Mouse (Mus musculus) forebrain, embryonic 11.5 days (tissue): ENCODE measurements at regions not wholly inside any gene's neighbourhood (a gene's known extent, or its start where the extent isn't known, plus 50 kb on each side); places are given as distances from the start of the nearest gene placed in this dataset.

Experiments used
- ATAC-seq: fragments of 200-750 bp; cut with Nextera tagmentation; replicated peaks from 2 replicates; pipeline ENCODE4 v1.8.0; 2017; ENCODE audit warnings: moderate TSS enrichment; ENCODE audit not compliant: low FRiP score
- DNase-seq: peaks from one replicate; pipeline ENCODE4 v3.0.0-alpha.2; 2017; ENCODE audit warnings: low spot score
- H3K27ac ChIP-seq: fragments of 300-500 bp; sonication (generic); 2 replicates; pipeline ENCODE4 v1.5.1; 2014; ENCODE audit warnings: low read depth, low read length
- H3K27me3 ChIP-seq: fragments of 300-500 bp; sonication (generic); 2 replicates; pipeline ENCODE4 v1.6.1; 2014; ENCODE audit warnings: mild to moderate bottlenecking, low read length, mixed read lengths; ENCODE audit not compliant: control insufficient read depth, insufficient read depth
- H3K36me3 ChIP-seq: fragments of 300-500 bp; sonication (generic); 2 replicates; pipeline ENCODE4 v1.6.1; 2014; ENCODE audit warnings: mild to moderate bottlenecking, low read length, moderate library complexity, mixed read lengths; ENCODE audit not compliant: control insufficient read depth, insufficient read depth
- H3K4me1 ChIP-seq: fragments of 300-500 bp; sonication (generic); replicated peaks from 2 replicates; pipeline ENCODE4 v1.6.1; 2014; ENCODE audit warnings: low read length, mixed read lengths; ENCODE audit not compliant: control insufficient read depth, insufficient read depth
- H3K4me2 ChIP-seq: fragments of 300-500 bp; sonication (generic); 2 replicates; pipeline ENCODE4 v1.6.1; 2014; ENCODE audit warnings: low read depth, mild to moderate bottlenecking, low read length, moderate library complexity, mixed read lengths; ENCODE audit not compliant: severe bottlenecking
- H3K4me3 ChIP-seq: fragments of 300-500 bp; sonication (generic); 2 replicates; pipeline ENCODE4 v1.5.1; 2014; ENCODE audit warnings: low read depth, low read length
- H3K9ac ChIP-seq: fragments of 300-500 bp; sonication (generic); 2 replicates; pipeline ENCODE4 v1.6.1; 2014; ENCODE audit warnings: low read length
- H3K9me3 ChIP-seq: fragments of 300-500 bp; sonication (generic); 2 replicates; pipeline ENCODE4 v1.6.1; 2016; ENCODE audit warnings: low read length, mixed read lengths; ENCODE audit not compliant: control insufficient read depth
- WGBS: fragments of 180-500 bp; shearing (Covaris S2); extraction: QIAGEN DNeasy Blood & Tissue Kit; methylation state at CpG from one replicate; pipeline ENCODE4 v1.1.7; 2014; 5-methylcytosine and 5-hydroxymethylcytosine counted together

GRCm38 (mm10) chr1:92330181-92330580, 134.7 kb upstream of the Hdac4 start:
- ATAC-seq = no peak
- Histone ChIP-seq H3K4me1 (no peaks in the 10 kb centered on the region), H3K4me3 (no peak overlapping the region), H3K9me3 (no peaks in the 10 kb centered on the region), H3K27me3 (no peaks in the 10 kb centered on the region), H3K27ac (no peak overlapping the region), H3K9ac (no peak overlapping the region), H3K4me2 (no peak overlapping the region), H3K36me3 (no peaks in the 10 kb centered on the region)
- DNase-seq = no peak
- 74% methylated on average over 5 of the region's 5 CpGs for WGBS

GRCm38 (mm10) chr1:92329491-92329890, 134.0 kb upstream of the Hdac4 start:
- Histone ChIP-seq H3K4me2 (no peak overlapping the region), H3K4me3 (no peak overlapping the region), H3K9ac (no peak overlapping the region), H3K27me3 (no peaks in the 10 kb centered on the region), H3K9me3 (no peaks in the 10 kb centered on the region), H3K4me1 (no peaks in the 10 kb centered on the region), H3K36me3 (no peaks in the 10 kb centered on the region), H3K27ac (no peak overlapping the region)
- DNase-seq (peak; percentile 32), ATAC-seq (no peak)
- WGBS = 85% methylated on average over 7 of the region's 7 CpGs

GRCm38 (mm10) chr1:92327141-92327540, 131.6 kb upstream of the Hdac4 start:
- Histone ChIP-seq H3K9me3 (no peaks in the 10 kb centered on the region), H3K9ac (no peak overlapping the region), H3K4me1 (no peaks in the 10 kb centered on the region), H3K27me3 (no peaks in the 10 kb centered on the region), H3K4me3 (no peak overlapping the region), H3K4me2 (no peak overlapping the region), H3K27ac (no peak overlapping the region), H3K36me3 (no peaks in the 10 kb centered on the region)
- 88% methylated on average over 6 of the region's 6 CpGs for WGBS
- ATAC-seq = no peak
- peak; percentile 26 for DNase-seq

- no peak overlapping the region for H3K27ac ChIP-seq
Measured at GRCm38 (mm10) chr1:92325281-92325680, 129.8 kb upstream of the Hdac4 start.

GRCm38 (mm10) chr1:92324091-92324950, 128.8 kb upstream of the Hdac4 start:
- H3K4me1 ChIP-seq = no peaks in the 10 kb centered on the region
- H3K9ac ChIP-seq = no peak overlapping the region
- ATAC-seq (no peak), DNase-seq (no peak)
- H3K4me2 ChIP-seq = no peak overlapping the region
- no peaks in the 10 kb centered on the region for H3K36me3 ChIP-seq
- no peak overlapping the region for H3K4me3 ChIP-seq
- H3K27ac ChIP-seq = no peak overlapping the region
- no peaks in the 10 kb centered on the region for H3K9me3 ChIP-seq
- H3K27me3 ChIP-seq = no peaks in the 10 kb centered on the region
- WGBS = 61% methylated on average over 14 of the region's 14 CpGs

More at GRCm38 (mm10) chr1:92325281-92325680, 129.8 kb upstream of the Hdac4 start:
- H3K27me3 ChIP-seq = no peaks in the 10 kb centered on the region
- DNase-seq (peak; percentile 27), ATAC-seq (no peak)
- H3K9me3 ChIP-seq = no peaks in the 10 kb centered on the region
- no peak overlapping the region for H3K9ac ChIP-seq
- 88% methylated on average over 7 of the region's 7 CpGs for WGBS
- H3K4me2 ChIP-seq = no peak overlapping the region
- no peak overlapping the region for H3K4me3 ChIP-seq
- no peaks in the 10 kb centered on the region for H3K4me1 ChIP-seq
- no peaks in the 10 kb centered on the region for H3K36me3 ChIP-seq

- Histone ChIP-seq H3K4me1 (peaks cover 3% of the 10 kb centered on the region; the same call in 1 of the 2 replicates), H3K36me3 (no peaks in the 10 kb centered on the region), H3K27ac (no peak overlapping the region), H3K9ac (no peak overlapping the region), H3K4me2 (no peak overlapping the region), H3K27me3 (no peaks in the 10 kb centered on the region), H3K9me3 (no peaks in the 10 kb centered on the region), H3K4me3 (no peak overlapping the region)
- WGBS = 80% methylated on average over 4 of the region's 4 CpGs
- DNase-seq (peak; percentile 18), ATAC-seq (no peak)
Measured at GRCm38 (mm10) chr1:92317131-92317530, 121.6 kb upstream of the Hdac4 start.

GRCm38 (mm10) chr1:92316191-92316723, 120.8 kb upstream of the Hdac4 start:
- no peak for ATAC-seq
- 38% methylated on average over 10 of the region's 10 CpGs for WGBS

GRCm38 (mm10) chr1:92313001-92313597, 117.6 kb upstream of the Hdac4 start:
- H3K9ac ChIP-seq = no peak overlapping the region
- H3K27ac ChIP-seq = no peak overlapping the region
- DNase-seq (no peak), ATAC-seq (no peak)
- WGBS = 83% methylated on average over 16 of the region's 16 CpGs
- H3K4me1 ChIP-seq = peaks cover 3% of the 10 kb centered on the region; the same call in 1 of the 2 replicates
- no peaks in the 10 kb centered on the region for H3K9me3 ChIP-seq
- H3K4me3 ChIP-seq = no peak overlapping the region
- H3K27me3 ChIP-seq = no peaks in the 10 kb centered on the region
- no peaks in the 10 kb centered on the region for H3K36me3 ChIP-seq
- no peak overlapping the region for H3K4me2 ChIP-seq

More at GRCm38 (mm10) chr1:92316191-92316723, 120.8 kb upstream of the Hdac4 start:
- no peak for DNase-seq
- Histone ChIP-seq H3K27ac (no peak overlapping the region), H3K36me3 (no peaks in the 10 kb centered on the region), H3K9me3 (no peaks in the 10 kb centered on the region), H3K4me3 (no peak overlapping the region), H3K27me3 (no peaks in the 10 kb centered on the region), H3K9ac (no peak overlapping the region), H3K4me2 (no peak overlapping the region), H3K4me1 (peaks cover 3% of the 10 kb centered on the region; the same call in 1 of the 2 replicates)
